In the genomic region with DNA sequence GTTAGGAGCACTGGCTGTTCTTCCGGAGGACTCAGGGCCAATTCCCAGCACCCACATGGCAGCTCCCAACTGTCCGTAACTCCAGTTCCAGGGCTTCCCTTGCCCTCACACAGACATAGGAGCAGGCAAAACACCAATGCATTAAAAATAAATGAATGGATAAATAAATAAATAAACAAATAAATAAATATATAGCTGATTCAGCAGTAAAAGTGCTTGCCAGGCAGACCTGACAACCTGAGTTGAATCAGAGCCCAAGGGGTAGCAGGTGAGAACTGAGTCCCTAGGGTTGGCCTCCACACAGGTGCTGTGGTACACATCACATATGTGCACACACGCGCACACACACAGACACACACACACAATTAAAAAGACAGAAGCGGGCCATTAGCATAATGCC, we compare ENCODE assay signal across 21 mouse cellular contexts. TPM values are rescaled to one million over a fixed set of nuclear protein-coding genes. Genes with fewer than 3 reads are reported as not detected.
DNase-seq lines count a peak whose midpoint lies in the region; TF ChIP-seq lines count a peak whose summit lies in the region.
"Had no signal": no experiment of that assay in that cellular context is flagged by ENCODE, and none has a peak within 500 bp of the region (broad histone marks: within the 10 kb centered on the region; RNA-seq: fewer than 3 reads in every experiment).

No protein-coding gene starts in this region.

- no peak overlapping the region for H3K9ac ChIP-seq in CH12.LX (ENCODE audit: insufficient read depth, low read depth)
- H3K9ac ChIP-seq in ES-E14 (ENCODE audit: insufficient read depth, low read depth, low read length, poor library complexity, severe bottlenecking) = no peak overlapping the region

- H3K4me2 ChIP-seq in CH12.LX (ENCODE audit: insufficient read depth, low read depth, poor library complexity, severe bottlenecking) = no peak overlapping the region

- no peaks in the 10 kb centered on the region for H3K27me3 ChIP-seq in CH12.LX (replicated peaks)
- H3K27me3 ChIP-seq: Patski had no signal

- no peak for TF ChIP-seq EP300 in CH12.LX (IDR thresholded peaks at IDR 0.05; ENCODE audit: low read length)

- H3K79me2 ChIP-seq in CH12.LX (replicated peaks; ENCODE audit: control insufficient read depth, extremely low read depth, insufficient read depth, poor library complexity, severe bottlenecking) = no peaks in the 10 kb centered on the region

- dilution Hi-C loops in CH12.LX (cut with MboI; ENCODE audit: extremely low pct_ligation_motif_present, extremely low pct_unique_long_range_greater_than_20kb, low sequenced_read_pairs) = no loop called here

- no peak for TF ChIP-seq RAD21 in CH12.LX (IDR thresholded peaks at IDR 0.05; ENCODE audit: low read depth, low read length)

- no peak for TF ChIP-seq POLR2A in CH12.LX (IDR thresholded peaks at IDR 0.05; ENCODE audit: low read depth, low read length)

- DNase-seq in heart, adult 11 months = peak; percentile 27
- DNase-seq in heart, postnatal 36 days = no peak
- DNase-seq in CH12.LX (ENCODE audit: extremely low read depth) (no peak), ES-E14 (ENCODE audit: low read depth, low spot score) (no peak), adipocyte (ENCODE audit: low spot score) (no peak)
- DNase-seq in urinary bladder, postnatal 10 days (ENCODE audit: low spot score) = no peak
- DNase-seq: adrenal gland, adult 2 months; adrenal gland, adult 8-10 months; adrenal gland, postnatal 10 days; adrenal gland, postnatal 14 days; adrenal gland, postnatal 25 days; adrenal gland, postnatal 36 days; B cell, adult 2 months; cerebellum, adult 11 months; cerebellum, adult 11-12 months; cerebellum, adult 18-20 months; cerebellum, adult 2 months; cerebellum, adult 8-10 months; cerebellum, adult 9-10 months had no signal

- H3K4me3 ChIP-seq in CH12.LX (replicated peaks in 1 of 3; ENCODE audit: low read depth in 2 of 3, low read length in 2 of 3, poor library complexity in 1 of 3) (no peak overlapping the region), ES-E14 (ENCODE audit: insufficient read depth in 1 of 2, low read depth in 1 of 2, low read length in 2 of 2, poor library complexity in 1 of 2, severe bottlenecking in 1 of 2) (no peak overlapping the region)

- H3K4me1 ChIP-seq in CH12.LX (ENCODE audit: control insufficient read depth in 1 of 2, insufficient read depth in 2 of 2) (peaks cover 0 to 4% of the 10 kb centered on the region in 2 experiments; a peak in 1 of 4 replicates), ES-E14 (ENCODE audit: control insufficient read depth in 2 of 2, insufficient read depth in 2 of 2, low read length in 2 of 2, poor library complexity in 1 of 2) (peaks cover 2% of the 10 kb centered on the region in 2 experiments; a peak in 2 of 4 replicates)

- H3K36me3 ChIP-seq in CH12.LX (replicated peaks in 1 of 2; ENCODE audit: control insufficient read depth in 1 of 2, insufficient read depth in 1 of 2, low read length in 1 of 2) (no peaks in the 10 kb centered on the region), ES-E14 (ENCODE audit: control insufficient read depth, insufficient read depth, low read length, poor library complexity, severe bottlenecking) (no peaks in the 10 kb centered on the region)
- H3K36me3 ChIP-seq: G1E had no signal

- no peak for TF ChIP-seq CTCF in CH12.LX (conservative IDR thresholded peaks at IDR 0.05 in 1 of 2, IDR thresholded peaks at IDR 0.05 in 1 of 2; ENCODE audit: low read depth in 2 of 2, low read length in 2 of 2)

- no peak overlapping the region for H3K27ac ChIP-seq in CH12.LX (ENCODE audit: insufficient read depth, low read depth)
- H3K27ac ChIP-seq in ES-E14 (ENCODE audit: insufficient read depth, low read depth, low read length, poor library complexity, severe bottlenecking) = no peak overlapping the region; the same call in 1 of the 2 replicates

- in situ Hi-C loops in CH12.LX (cut with MboI; ENCODE audit: low pct_ligation_motif_present, low pct_unique_long_range_greater_than_20kb, low sequenced_read_pairs) = no loop called here
- in situ Hi-C loops in ES-E14 (cut with MboI; ENCODE audit: low sequenced_read_pairs in 2 of 2, unreplicated experiment in 2 of 2) = no loop called here

- H3K9me3 ChIP-seq in CH12.LX (replicated peaks; ENCODE audit: low read length) (no peaks in the 10 kb centered on the region), ES-E14 (ENCODE audit: control insufficient read depth, insufficient read depth, low read depth, low read length) (no peaks in the 10 kb centered on the region)
- H3K9me3 ChIP-seq: G1E had no signal

- intact Hi-C loops in heart, postnatal 36 days (cut with DNase I) = no loop called here

TF ChIP-seq in CH12.LX, 34 proteins besides CTCF, POLR2A, EP300 and RAD21:
- TF ChIP-seq BHLHE40 (IDR thresholded peaks at IDR 0.05; ENCODE audit: low read depth, low read length) (no peak), TCF12 (IDR thresholded peaks at IDR 0.05; ENCODE audit: low read depth, low read length) (no peak), ZNF384 (IDR thresholded peaks at IDR 0.05; ENCODE audit: low read depth, low read length) (no peak), USF1 (IDR thresholded peaks at IDR 0.05; ENCODE audit: low read depth, low read length) (no peak), MYC (IDR thresholded peaks at IDR 0.05; ENCODE audit: low read depth, low read length) (no peak), MAFK (IDR thresholded peaks at IDR 0.05; ENCODE audit: insufficient replicate concordance, low read length) (peak; percentile 67; the same call in 1 of the 2 replicates)

TF ChIP-seq in ES-E14, 5 proteins besides CTCF, POLR2A, EP300 and RAD21:
- TF ChIP-seq MAFK (IDR thresholded peaks at IDR 0.05; ENCODE audit: insufficient read depth, low read depth, low read length) = peak; percentile 77
- no peak for TF ChIP-seq ZNF384 (IDR thresholded peaks at IDR 0.05; ENCODE audit: low read depth, low read length)

RNA-seq across cellular contexts. Expression of a gene that starts 21.0 kb away (rescaled TPM):
- 10 to 100 TPM in 1 of 2 experiments, 1 to 10 TPM in 1; 4.6 to 10.1 TPM for total RNA-seq in heart, postnatal 36 days (2021)
- total RNA-seq in CH12.LX (2012; rRNA removed) (0.25 and 0.51 TPM in 2 replicates), CH12.LX (2014; rRNA removed) (0.22 and 0.43 TPM in 2 replicates), ES-E14 (2012; rRNA removed) (24.3 and 25.6 TPM in 2 replicates)
- polyA plus RNA-seq in CH12.LX (2012; ENCODE audit: insufficient read length, low read depth) = 1.3 and 1.5 TPM in 2 replicates
